Mouse (Mus musculus) neural tube, embryonic 11.5 days (tissue): ENCODE data around the gene Slc13a3. TPM values are rescaled to one million over a fixed set of nuclear protein-coding genes. Genes with fewer than 3 reads are reported as not detected.

Source experiments
- ATAC-seq: fragments of 200-750 bp; cut with Nextera tagmentation; 2 replicates; pipeline ENCODE4 v1.8.0; 2017; ENCODE audit warnings: moderate number of reproducible peaks, mild to moderate bottlenecking, moderate TSS enrichment, moderate library complexity; ENCODE audit not compliant: insufficient read depth, low FRiP score, low TSS enrichment
- DNase-seq: peaks from one replicate; pipeline ENCODE4 v3.0.0-alpha.2; 2015; ENCODE audit warnings: low spot score
- H3K27ac ChIP-seq: fragments of 300-500 bp; sonication (generic); 2 replicates; pipeline ENCODE4 v1.5.1; 2014; ENCODE audit warnings: low read depth, mild to moderate bottlenecking, low read length
- H3K27me3 ChIP-seq: fragments of 300-500 bp; sonication (generic); 2 replicates; pipeline ENCODE4 v1.6.1; 2014; ENCODE audit warnings: mild to moderate bottlenecking, low read length, mixed read lengths; ENCODE audit not compliant: control insufficient read depth, insufficient read depth
- H3K36me3 ChIP-seq: fragments of 300-500 bp; sonication (generic); 2 replicates; pipeline ENCODE4 v1.6.1; 2014; ENCODE audit warnings: mild to moderate bottlenecking, low read length, moderate library complexity, mixed read lengths; ENCODE audit not compliant: control insufficient read depth, insufficient read depth
- H3K4me1 ChIP-seq: fragments of 300-500 bp; sonication (generic); 2 replicates; pipeline ENCODE4 v1.6.1; 2014; ENCODE audit warnings: low read length, mixed read lengths; ENCODE audit not compliant: control insufficient read depth, insufficient read depth
- H3K4me2 ChIP-seq: fragments of 300-500 bp; sonication (generic); 2 replicates; pipeline ENCODE4 v1.6.1; 2014; ENCODE audit warnings: low read depth, mild to moderate bottlenecking, moderate library complexity
- H3K4me3 ChIP-seq: fragments of 300-500 bp; sonication (generic); 2 replicates; pipeline ENCODE4 v1.5.1; 2014; ENCODE audit warnings: low read depth, low read length
- H3K9ac ChIP-seq: fragments of 300-500 bp; sonication (generic); 2 replicates; pipeline ENCODE4 v1.6.1; 2014; ENCODE audit warnings: mild to moderate bottlenecking, low read length
- H3K9me3 ChIP-seq: fragments of 300-500 bp; sonication (generic); 2 replicates; pipeline ENCODE4 v1.6.1; 2016; ENCODE audit warnings: low read length; ENCODE audit not compliant: control insufficient read depth
- WGBS: fragments of 180-500 bp; shearing (Covaris S2); extraction: QIAGEN DNeasy Blood & Tissue Kit; methylation state at CpG from one replicate; pipeline ENCODE4 v1.1.7; 2014; 5-methylcytosine and 5-hydroxymethylcytosine counted together
- polyA plus RNA-seq: library from polyadenylated mRNA; unstranded; fragments of >200 nt; fragmentation: Nextera tagmentation; extraction: Ambion mirVana; gene quantifications from 2 replicates; pipeline ENCODE4 v1.2.1, GENCODE M21; 2014

The Slc13a3 gene
- polyA plus RNA-seq, 1 experiment from 2014 or later: 0.23 TPM

GRCm38 (mm10) chr2:165467824-165468452 is 5.1 kb downstream of the Slc13a3 start:
- H3K4me3 ChIP-seq: no peak overlapping the region
- H3K9ac ChIP-seq: no peak overlapping the region
- 0 out of 2 replicates have a peak, but pooled peaks cover 4% of the 10 kb centered on the region for H3K4me1 ChIP-seq
- no peaks in the 10 kb centered on the region for H3K9me3 ChIP-seq
- H3K4me2 ChIP-seq: no peak overlapping the region
- ATAC-seq (no peak), DNase-seq (no peak)
- no peak overlapping the region for H3K27ac ChIP-seq
- H3K27me3 ChIP-seq: peaks cover 9% of the 10 kb centered on the region
- WGBS: 60% methylated on average over 15 of the region's 15 CpGs
- no peaks in the 10 kb centered on the region for H3K36me3 ChIP-seq

GRCm38 (mm10) chr2:165459663-165460062 is 13.4 kb downstream of the Slc13a3 start:
- Histone ChIP-seq H3K27ac (no peak overlapping the region), H3K9ac (no peak overlapping the region)
- DNase-seq: no peak

GRCm38 (mm10) chr2:165458189-165458588 is 14.8 kb downstream of the Slc13a3 start:
- no peak overlapping the region for H3K4me2 ChIP-seq
- no peak overlapping the region for H3K9ac ChIP-seq
- DNase-seq (no peak), ATAC-seq (no peak)
- 75% methylated on average over 5 of the region's 5 CpGs for WGBS
- no peaks in the 10 kb centered on the region for H3K9me3 ChIP-seq
- H3K27me3 ChIP-seq: no peaks in the 10 kb centered on the region
- no peaks in the 10 kb centered on the region for H3K4me1 ChIP-seq
- no peak overlapping the region for H3K27ac ChIP-seq
- H3K36me3 ChIP-seq: no peaks in the 10 kb centered on the region
- H3K4me3 ChIP-seq: no peak overlapping the region

More at GRCm38 (mm10) chr2:165459663-165460062, 13.4 kb downstream of the Slc13a3 start:
- Histone ChIP-seq H3K4me3 (no peak overlapping the region), H3K27me3 (no peaks in the 10 kb centered on the region), H3K9me3 (no peaks in the 10 kb centered on the region), H3K4me1 (no peaks in the 10 kb centered on the region), H3K4me2 (no peak overlapping the region), H3K36me3 (no peaks in the 10 kb centered on the region)
- WGBS: 21% methylated on average over 7 of the region's 7 CpGs
- no peak for ATAC-seq

GRCm38 (mm10) chr2:165456710-165457109 is 16.3 kb downstream of the Slc13a3 start:
- Histone ChIP-seq H3K27me3 (no peaks in the 10 kb centered on the region), H3K4me3 (no peak overlapping the region), H3K4me1 (no peaks in the 10 kb centered on the region), H3K27ac (no peak overlapping the region), H3K9me3 (no peaks in the 10 kb centered on the region), H3K36me3 (no peaks in the 10 kb centered on the region), H3K9ac (no peak overlapping the region), H3K4me2 (no peak overlapping the region)
- DNase-seq (no peak), ATAC-seq (no peak)
- WGBS: 58% methylated on average over 2 of the region's 2 CpGs

GRCm38 (mm10) chr2:165452730-165453693 is 20.0 kb downstream of the Slc13a3 start:
- H3K9ac ChIP-seq: no peak overlapping the region
- 83% methylated on average over 12 of the region's 12 CpGs for WGBS
- no peak overlapping the region for H3K27ac ChIP-seq
- ATAC-seq: no peak
- H3K9me3 ChIP-seq: no peaks in the 10 kb centered on the region
- no peak overlapping the region for H3K4me3 ChIP-seq
- no peak for DNase-seq
- H3K27me3 ChIP-seq: no peaks in the 10 kb centered on the region
- no peaks in the 10 kb centered on the region for H3K36me3 ChIP-seq
- no peaks in the 10 kb centered on the region for H3K4me1 ChIP-seq
- H3K4me2 ChIP-seq: no peak overlapping the region

GRCm38 (mm10) chr2:165448475-165448874 is 24.6 kb downstream of the Slc13a3 start:
- Histone ChIP-seq H3K27me3 (no peaks in the 10 kb centered on the region), H3K4me2 (no peak overlapping the region), H3K36me3 (no peaks in the 10 kb centered on the region), H3K4me1 (no peaks in the 10 kb centered on the region), H3K27ac (no peak overlapping the region), H3K4me3 (no peak overlapping the region), H3K9me3 (no peaks in the 10 kb centered on the region), H3K9ac (no peak overlapping the region)
- ATAC-seq (no peak), DNase-seq (no peak)
- 89% methylated on average over 9 of the region's 9 CpGs for WGBS

- H3K27me3 ChIP-seq: no peaks in the 10 kb centered on the region
- H3K27ac ChIP-seq: no peak overlapping the region
- no peaks in the 10 kb centered on the region for H3K4me1 ChIP-seq
- no peak for DNase-seq
- H3K9me3 ChIP-seq: no peaks in the 10 kb centered on the region
- H3K4me2 ChIP-seq: no peak overlapping the region
- WGBS: 83% methylated on average over 3 of the region's 3 CpGs
- no peak overlapping the region for H3K9ac ChIP-seq
- H3K36me3 ChIP-seq: no peaks in the 10 kb centered on the region
- H3K4me3 ChIP-seq: no peak overlapping the region
- no peak for ATAC-seq
Observed at GRCm38 (mm10) chr2:165444861-165445260, 28.2 kb downstream of the Slc13a3 start.

GRCm38 (mm10) chr2:165442981-165443380 is 30.0 kb downstream of the Slc13a3 start:
- 92% methylated on average over 10 of the region's 10 CpGs for WGBS

More at GRCm38 (mm10) chr2:165442981-165443380, 30.0 kb downstream of the Slc13a3 start:
- H3K9me3 ChIP-seq: no peaks in the 10 kb centered on the region
- no peak overlapping the region for H3K27ac ChIP-seq
- H3K9ac ChIP-seq: no peak overlapping the region
- no peaks in the 10 kb centered on the region for H3K4me1 ChIP-seq
- H3K36me3 ChIP-seq: no peaks in the 10 kb centered on the region
- ATAC-seq (no peak), DNase-seq (no peak)
- H3K4me3 ChIP-seq: no peak overlapping the region
- H3K27me3 ChIP-seq: no peaks in the 10 kb centered on the region
- no peak overlapping the region for H3K4me2 ChIP-seq
